Comparison of ENCODE assay signal across 8 mouse cellular contexts in genomic region chr2:128817786-128818681, GRCm38 (mm10). TPM values are rescaled to one million over a fixed set of nuclear protein-coding genes. Genes with fewer than 3 reads are reported as not detected.
DNase-seq lines count a peak whose midpoint lies in the region; ATAC-seq lines count a peak whose summit lies in the region.

Gene Tmem87b (plus strand): TSS chr2:128818118.

- peak within 1 kb of the TSS; percentile 95 for H3K27ac ChIP-seq in hindbrain, embryonic 11.5 days (ENCODE audit: low read depth, low read length)

- H3K9me3 ChIP-seq in hindbrain, embryonic 11.5 days (ENCODE audit: control insufficient read depth, low read length), result no peaks in the 10 kb centered on the region

- peak; percentile 93 for ATAC-seq in hindbrain, embryonic 11.5 days (ENCODE audit: low FRiP score)

- peak within 1 kb of the TSS; percentile 84 for H3K9ac ChIP-seq in hindbrain, embryonic 11.5 days (ENCODE audit: low read depth, low read length)

- H3K4me1 ChIP-seq in hindbrain, embryonic 11.5 days (replicated peaks; ENCODE audit: control insufficient read depth, insufficient read depth, low read length), result no peaks in the 10 kb centered on the region; the same call in 1 of the 2 replicates

- DNase-seq in Muller cell, postnatal 12 days (ENCODE audit: inconsistent ontology term), result peak; percentile 99
- peak; percentile 98 for DNase-seq in cerebellum, adult 9-11 months
- peak; percentile 92 to 98 for DNase-seq in frontal cortex, adult 2 months (ENCODE audit: extremely low spot score in 1 of 2, low spot score in 1 of 2)
- DNase-seq in hindbrain, embryonic 11.5 days (ENCODE audit: low spot score), result peak; percentile 96
- DNase-seq in layer of hippocampus, postnatal 10 days (ENCODE audit: low spot score in 2 of 2), result peak; percentile 98 to 99
- DNase-seq in lung, postnatal 10 days, result peak; percentile 93
- DNase-seq in ovary, postnatal 36 days (ENCODE audit: low spot score), result peak; percentile 98
- peak; percentile 97 for DNase-seq in thymus, postnatal 25 days

- H3K4me2 ChIP-seq in hindbrain, embryonic 11.5 days (replicated peaks; ENCODE audit: low read depth, low read length), result peak within 1 kb of the TSS; percentile 80

- 1% methylated on average over 57 of the region's 59 CpGs for WGBS in hindbrain, embryonic 11.5 days

- H3K27me3 ChIP-seq in hindbrain, embryonic 11.5 days (ENCODE audit: control insufficient read depth, insufficient read depth, low read length), result no peaks in the 10 kb centered on the region

- H3K4me3 ChIP-seq in hindbrain, embryonic 11.5 days (ENCODE audit: low read depth, low read length), result peak within 1 kb of the TSS; percentile 82

- H3K36me3 ChIP-seq in hindbrain, embryonic 11.5 days (ENCODE audit: control insufficient read depth, insufficient read depth, low read length), result no peaks in the 10 kb centered on the region

RNA-seq across cellular contexts. Expression of gene Tmem87b, which starts in this region (rescaled TPM):
- 24.0 and 28.0 TPM in 2 replicates for polyA plus RNA-seq in frontal cortex, adult 2 months (2012; rRNA removed)
- polyA plus RNA-seq in hindbrain, embryonic 11.5 days (2014; fragmentation: Nextera tagmentation; extraction: Ambion mirVana), result 29.9 and 33.6 TPM in 2 replicates
- total RNA-seq in layer of hippocampus, postnatal 10 days (2021), result 10 to 100 TPM; 36.4 to 40.4 TPM

Comparison
In these comparisons a context has a peak if more than half of its experiments do, and no peak if none do; other contexts are left out.
1. Peak in every context shown above with its lines: DNase-seq, ATAC-seq, H3K4me3 ChIP-seq and H3K27ac ChIP-seq.